Mouse (Mus musculus): ENCODE measurements around the gene Itgb7. TPM values are rescaled to one million over a fixed set of nuclear protein-coding genes. Genes with fewer than 3 reads are reported as not detected.

The Itgb7 gene
- polyA plus RNA-seq, 1 experiment from 2014 or later = 0.57 TPM

DNA sequence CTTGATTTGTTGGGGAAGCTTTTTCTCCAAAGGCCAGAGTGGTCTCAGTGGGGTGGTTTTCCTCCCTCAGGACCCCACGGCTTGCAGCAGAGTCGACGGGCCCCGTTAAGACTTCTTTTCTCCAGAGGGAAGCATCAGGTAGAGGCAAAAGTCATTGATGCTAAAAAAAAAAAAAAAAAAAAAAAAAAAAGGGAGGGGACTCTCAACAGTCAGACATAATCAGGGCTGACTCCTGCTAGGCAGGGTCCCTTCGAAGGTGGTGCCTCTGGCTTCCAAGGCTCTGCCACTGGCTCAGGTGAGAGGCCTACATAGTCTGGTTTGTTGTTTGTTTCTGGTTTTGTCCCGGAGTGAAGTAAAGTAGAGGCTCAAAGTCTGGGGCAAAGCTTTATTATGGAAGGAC, 16.1 kb downstream of the Itgb7 start:
- Histone ChIP-seq H3K36me3 (ENCODE audit: control insufficient read depth, insufficient read depth, low read length) (peaks cover 15% of the 10 kb centered on the region; the same call in 1 of the 2 replicates), H3K4me1 (ENCODE audit: control insufficient read depth, insufficient read depth, low read length) (no peaks in the 10 kb centered on the region), H3K27ac (replicated peaks; ENCODE audit: low read depth, low read length) (no peak overlapping the region), H3K4me3 (ENCODE audit: low read depth, low read length) (no peak overlapping the region), H3K4me2 (ENCODE audit: low read depth, severe bottlenecking) (no peak overlapping the region), H3K9ac (ENCODE audit: low read length) (no peak overlapping the region), H3K9me3 (ENCODE audit: control insufficient read depth, low read length) (no peaks in the 10 kb centered on the region), H3K27me3 (ENCODE audit: control insufficient read depth, insufficient read depth, low read length) (no peaks in the 10 kb centered on the region)
- 67% methylated on average over 6 of the region's 6 CpGs for WGBS
- no peak for ATAC-seq (ENCODE audit: insufficient number of reproducible peaks, low FRiP score, low TSS enrichment, low read depth)
- DNase-seq (ENCODE audit: low spot score) = no peak

DNA sequence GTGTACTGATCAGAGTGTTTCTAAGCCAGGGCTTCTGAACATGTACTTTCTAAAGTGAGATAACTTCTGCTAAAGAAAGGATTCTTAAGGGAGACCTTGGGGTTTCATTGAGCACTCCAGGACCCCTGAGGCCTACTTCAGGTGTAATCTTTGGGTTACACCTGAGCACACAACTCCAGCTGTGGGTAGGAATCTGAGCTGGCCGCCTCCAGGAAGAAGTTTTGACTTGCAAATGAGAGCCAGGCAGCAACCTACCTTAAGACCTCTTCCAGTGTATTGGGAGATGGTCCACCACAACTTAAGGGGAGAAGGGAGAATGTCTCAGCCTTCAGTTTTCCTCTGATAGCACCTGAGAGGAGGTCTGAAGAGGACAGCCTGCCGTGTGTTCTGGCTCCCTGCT, 17.6 kb downstream of the Itgb7 start:
- WGBS = 43% methylated on average over 2 of the region's 2 CpGs
- no peak overlapping the region for H3K4me2 ChIP-seq (ENCODE audit: low read depth, severe bottlenecking)
- DNase-seq (ENCODE audit: low spot score) (no peak), ATAC-seq (ENCODE audit: insufficient number of reproducible peaks, low FRiP score, low TSS enrichment, low read depth) (no peak)
- H3K4me1 ChIP-seq (ENCODE audit: control insufficient read depth, insufficient read depth, low read length) = no peaks in the 10 kb centered on the region
- no peak overlapping the region for H3K9ac ChIP-seq (ENCODE audit: low read length)
- H3K9me3 ChIP-seq (ENCODE audit: control insufficient read depth, low read length) = no peaks in the 10 kb centered on the region
- no peak overlapping the region for H3K27ac ChIP-seq (replicated peaks; ENCODE audit: low read depth, low read length)
- H3K4me3 ChIP-seq (ENCODE audit: low read depth, low read length) = no peak overlapping the region
- H3K27me3 ChIP-seq (ENCODE audit: control insufficient read depth, insufficient read depth, low read length) = no peaks in the 10 kb centered on the region
- peaks cover 16% of the 10 kb centered on the region; the same call in 1 of the 2 replicates for H3K36me3 ChIP-seq (ENCODE audit: control insufficient read depth, insufficient read depth, low read length)

DNA sequence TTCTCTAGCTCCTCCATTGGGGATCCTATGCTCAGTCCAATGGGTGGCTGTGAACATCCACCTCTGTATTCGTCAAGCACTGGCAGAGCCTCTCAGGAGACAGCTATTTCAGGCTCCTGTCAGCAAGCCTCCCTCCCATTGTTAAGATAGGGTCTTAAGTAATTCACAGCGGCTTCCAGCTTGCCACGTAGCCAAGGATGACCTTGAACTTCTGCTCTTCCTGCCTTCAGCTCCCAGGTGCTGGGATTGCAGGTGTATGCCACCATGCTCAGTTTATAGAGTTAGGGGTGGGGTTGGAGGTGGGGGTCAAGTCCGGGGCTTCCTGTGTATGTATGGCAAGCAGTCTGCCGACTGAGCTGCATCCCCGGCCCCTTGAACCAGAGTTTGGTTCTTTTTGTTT, 19.8 kb downstream of the Itgb7 start:
- Histone ChIP-seq H3K9me3 (ENCODE audit: control insufficient read depth, low read length) (no peaks in the 10 kb centered on the region), H3K27ac (replicated peaks; ENCODE audit: low read depth, low read length) (no peak overlapping the region), H3K9ac (ENCODE audit: low read length) (no peak overlapping the region), H3K4me1 (ENCODE audit: control insufficient read depth, insufficient read depth, low read length) (no peaks in the 10 kb centered on the region), H3K4me2 (ENCODE audit: low read depth, severe bottlenecking) (no peak overlapping the region), H3K36me3 (ENCODE audit: control insufficient read depth, insufficient read depth, low read length) (peaks cover 24% of the 10 kb centered on the region; the same call in 1 of the 2 replicates), H3K27me3 (ENCODE audit: control insufficient read depth, insufficient read depth, low read length) (no peaks in the 10 kb centered on the region), H3K4me3 (ENCODE audit: low read depth, low read length) (no peak overlapping the region)
- ATAC-seq (ENCODE audit: insufficient number of reproducible peaks, low FRiP score, low TSS enrichment, low read depth) (no peak), DNase-seq (ENCODE audit: low spot score) (no peak)
- 88% methylated on average over 6 of the region's 6 CpGs for WGBS

DNA sequence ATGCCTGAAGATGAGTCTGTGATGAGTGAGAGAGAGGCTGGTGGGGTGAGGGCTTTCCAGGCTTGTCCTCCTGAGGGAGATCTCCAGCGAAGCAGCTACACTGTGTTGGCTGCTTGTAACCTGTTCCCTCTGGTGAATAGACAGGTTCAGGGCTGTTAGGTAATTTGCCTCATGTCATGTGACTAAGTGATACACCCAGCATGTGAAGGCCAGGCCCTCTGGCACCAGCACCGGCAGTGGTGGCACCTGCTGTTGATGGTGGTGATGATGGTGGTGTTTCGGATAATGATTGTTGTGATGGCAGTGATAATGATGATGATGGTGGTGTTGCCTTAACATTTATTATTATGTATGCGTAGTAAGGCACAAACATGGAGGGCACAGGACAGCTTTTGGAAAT, 20.9 kb downstream of the Itgb7 start:
- Histone ChIP-seq H3K4me3 (ENCODE audit: low read depth, low read length) (no peak overlapping the region), H3K9me3 (ENCODE audit: control insufficient read depth, low read length) (no peaks in the 10 kb centered on the region), H3K36me3 (ENCODE audit: control insufficient read depth, insufficient read depth, low read length) (peaks cover 28% of the 10 kb centered on the region; the same call in 1 of the 2 replicates), H3K4me2 (ENCODE audit: low read depth, severe bottlenecking) (no peak overlapping the region), H3K9ac (ENCODE audit: low read length) (no peak overlapping the region), H3K4me1 (ENCODE audit: control insufficient read depth, insufficient read depth, low read length) (peaks cover 1% of the 10 kb centered on the region), H3K27ac (replicated peaks; ENCODE audit: low read depth, low read length) (no peak overlapping the region), H3K27me3 (ENCODE audit: control insufficient read depth, insufficient read depth, low read length) (no peaks in the 10 kb centered on the region)
- no peak for DNase-seq (ENCODE audit: low spot score)
- no peak for ATAC-seq (ENCODE audit: insufficient number of reproducible peaks, low FRiP score, low TSS enrichment, low read depth)
- WGBS = 91% methylated on average over 4 of the region's 4 CpGs

DNA sequence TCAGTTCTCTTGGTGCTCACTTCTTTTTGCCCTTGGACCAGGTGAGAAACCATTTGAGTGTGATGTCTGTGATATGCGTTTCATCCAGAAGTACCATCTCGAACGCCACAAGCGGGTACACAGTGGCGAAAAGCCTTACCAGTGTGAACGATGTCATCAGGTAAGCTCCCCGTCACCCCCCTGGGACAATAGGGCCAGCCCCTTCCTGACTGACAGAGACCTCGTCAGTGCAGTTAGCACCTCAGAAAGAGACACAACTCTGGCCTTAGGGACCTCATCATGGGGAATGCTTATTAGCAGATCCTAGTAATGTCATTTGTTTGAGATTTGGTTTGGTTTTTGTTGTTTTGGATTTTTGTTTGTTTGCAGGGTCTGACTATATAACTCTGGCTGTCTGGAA, 22.6 kb downstream of the Itgb7 start:
- no peak for DNase-seq (ENCODE audit: low spot score)

DNA sequence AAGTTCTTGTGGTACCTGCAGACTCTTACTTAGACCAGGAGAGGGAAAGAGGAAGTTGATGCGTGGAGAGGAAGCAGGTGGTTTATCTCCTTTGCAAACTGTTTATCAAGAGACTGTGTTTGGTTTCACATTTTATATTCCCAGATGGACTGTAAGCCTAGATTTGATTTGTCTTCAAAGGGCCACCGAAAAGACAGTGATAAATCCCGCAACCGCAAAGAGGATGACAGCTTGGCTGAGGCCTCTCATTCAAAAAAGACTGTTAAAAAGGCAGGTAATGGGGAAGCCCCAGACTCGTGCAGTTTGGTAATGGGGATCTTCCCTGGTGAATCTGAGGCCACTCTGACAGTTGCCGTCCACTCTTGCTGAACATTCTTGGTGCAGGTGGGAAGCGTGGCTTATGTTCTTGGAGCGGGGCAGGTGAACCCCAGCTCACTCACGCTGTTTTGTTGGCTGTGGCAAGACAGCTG, 23.6 kb downstream of the Itgb7 start:
- Histone ChIP-seq H3K4me3 (ENCODE audit: low read depth, low read length) (no peak overlapping the region), H3K36me3 (ENCODE audit: control insufficient read depth, insufficient read depth, low read length) (peaks cover 21% of the 10 kb centered on the region; the same call in 1 of the 2 replicates), H3K4me2 (ENCODE audit: low read depth, severe bottlenecking) (no peak overlapping the region), H3K4me1 (ENCODE audit: control insufficient read depth, insufficient read depth, low read length) (peaks cover 13% of the 10 kb centered on the region), H3K27me3 (ENCODE audit: control insufficient read depth, insufficient read depth, low read length) (no peaks in the 10 kb centered on the region), H3K9me3 (ENCODE audit: control insufficient read depth, low read length) (no peaks in the 10 kb centered on the region), H3K9ac (ENCODE audit: low read length) (0 out of 2 replicates have a peak overlapping the region, but pooled peaks have one; percentile 4), H3K27ac (replicated peaks; ENCODE audit: low read depth, low read length) (no peak overlapping the region)
- DNase-seq (ENCODE audit: low spot score) (no peak), ATAC-seq (ENCODE audit: insufficient number of reproducible peaks, low FRiP score, low TSS enrichment, low read depth) (no peak)
- whole genome bisulfite sequencing = 86% methylated on average over 9 of the region's 9 CpGs

More for the DNA sequence above, 22.6 kb downstream of the Itgb7 start:
- Histone ChIP-seq H3K4me1 (ENCODE audit: control insufficient read depth, insufficient read depth, low read length) (peaks cover 13% of the 10 kb centered on the region), H3K4me3 (ENCODE audit: low read depth, low read length) (no peak overlapping the region), H3K27ac (replicated peaks; ENCODE audit: low read depth, low read length) (no peak overlapping the region), H3K9ac (ENCODE audit: low read length) (no peak overlapping the region), H3K9me3 (ENCODE audit: control insufficient read depth, low read length) (no peaks in the 10 kb centered on the region), H3K4me2 (ENCODE audit: low read depth, severe bottlenecking) (no peak overlapping the region), H3K27me3 (ENCODE audit: control insufficient read depth, insufficient read depth, low read length) (no peaks in the 10 kb centered on the region), H3K36me3 (ENCODE audit: control insufficient read depth, insufficient read depth, low read length) (peaks cover 27% of the 10 kb centered on the region; the same call in 1 of the 2 replicates)
- no peak for ATAC-seq (ENCODE audit: insufficient number of reproducible peaks, low FRiP score, low TSS enrichment, low read depth)
- WGBS = 88% methylated on average over 8 of the region's 8 CpGs

DNA sequence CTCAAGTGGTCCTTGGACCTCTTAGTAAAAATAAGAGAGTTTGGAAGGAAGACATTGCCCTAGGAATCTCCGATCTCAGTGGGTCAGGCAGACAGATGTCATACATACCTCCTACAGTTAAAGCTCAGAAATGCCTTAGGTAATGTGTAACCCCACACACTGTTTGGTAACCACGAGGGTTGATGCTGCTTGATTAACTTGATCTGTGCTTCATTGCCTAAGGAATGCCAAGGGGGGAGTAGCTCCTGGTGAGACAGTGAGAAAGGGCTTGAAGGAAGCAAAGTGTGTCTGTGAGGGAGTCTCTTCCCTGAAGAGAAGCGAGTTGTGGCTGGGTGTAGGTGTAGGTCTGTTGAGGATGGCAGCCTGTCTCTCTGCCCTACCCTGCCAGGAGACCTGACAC, 24.4 kb downstream of the Itgb7 start:
- H3K4me1 ChIP-seq (ENCODE audit: control insufficient read depth, insufficient read depth, low read length) = peaks cover 14% of the 10 kb centered on the region
- no peak overlapping the region for H3K27ac ChIP-seq (replicated peaks; ENCODE audit: low read depth, low read length)
- H3K9ac ChIP-seq (ENCODE audit: low read length) = no peak overlapping the region
- no peaks in the 10 kb centered on the region for H3K27me3 ChIP-seq (ENCODE audit: control insufficient read depth, insufficient read depth, low read length)
- 90% methylated on average over 3 of the region's 3 CpGs for WGBS
- no peaks in the 10 kb centered on the region for H3K9me3 ChIP-seq (ENCODE audit: control insufficient read depth, low read length)
- ATAC-seq (ENCODE audit: insufficient number of reproducible peaks, low FRiP score, low TSS enrichment, low read depth) = no peak
- peaks cover 16% of the 10 kb centered on the region; the same call in 1 of the 2 replicates for H3K36me3 ChIP-seq (ENCODE audit: control insufficient read depth, insufficient read depth, low read length)
- no peak for DNase-seq (ENCODE audit: low spot score)
- H3K4me3 ChIP-seq (ENCODE audit: low read depth, low read length) = no peak overlapping the region
- H3K4me2 ChIP-seq (ENCODE audit: low read depth, severe bottlenecking) = no peak overlapping the region

DNA sequence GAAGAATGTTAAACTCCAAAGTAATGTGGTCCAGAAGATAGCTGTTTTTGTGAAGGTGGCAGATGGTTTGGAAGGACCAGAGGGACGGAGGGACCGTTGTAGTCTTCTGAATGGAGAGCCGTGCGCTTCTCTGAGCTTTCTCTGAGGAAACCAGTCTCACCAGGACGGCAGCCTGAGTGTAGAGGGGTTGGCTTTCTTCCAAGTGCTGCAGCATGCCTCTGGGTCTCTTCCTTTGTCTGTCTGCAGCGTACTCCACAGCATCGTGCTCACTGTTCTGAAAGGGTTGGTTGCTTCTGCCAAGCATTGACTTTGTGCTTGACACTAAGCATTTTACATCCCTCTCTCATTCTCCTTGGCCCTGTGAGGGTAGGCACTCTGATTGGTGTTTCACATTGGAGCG, 26.0 kb downstream of the Itgb7 start:
- H3K4me2 ChIP-seq (ENCODE audit: low read depth, severe bottlenecking) = peak overlapping the region; percentile 46; the same call in 1 of the 2 replicates
- DNase-seq (ENCODE audit: low spot score) = no peak
- H3K27me3 ChIP-seq (ENCODE audit: control insufficient read depth, insufficient read depth, low read length) = no peaks in the 10 kb centered on the region
- peaks cover 14% of the 10 kb centered on the region; the same call in 1 of the 2 replicates for H3K36me3 ChIP-seq (ENCODE audit: control insufficient read depth, insufficient read depth, low read length)
- WGBS = 85% methylated on average over 8 of the region's 8 CpGs
- ATAC-seq (ENCODE audit: insufficient number of reproducible peaks, low FRiP score, low TSS enrichment, low read depth) = no peak
- H3K9me3 ChIP-seq (ENCODE audit: control insufficient read depth, low read length) = no peaks in the 10 kb centered on the region
- H3K9ac ChIP-seq (ENCODE audit: low read length) = peak overlapping the region; percentile 45; the same call in 1 of the 2 replicates
- no peak overlapping the region for H3K27ac ChIP-seq (replicated peaks; ENCODE audit: low read depth, low read length)
- H3K4me3 ChIP-seq (ENCODE audit: low read depth, low read length) = no peak overlapping the region
- H3K4me1 ChIP-seq (ENCODE audit: control insufficient read depth, insufficient read depth, low read length) = peaks cover 16% of the 10 kb centered on the region
